Mouse (Mus musculus) midbrain, embryonic 14.5 days (tissue): ENCODE results near the gene Rbm12. TPM values are rescaled to one million over a fixed set of nuclear protein-coding genes. Genes with fewer than 3 reads are reported as not detected.

Source experiments
- ATAC-seq: fragments of 200-750 bp; cut with Nextera tagmentation; 2 replicates; pipeline ENCODE4 v1.8.0; 2017; ENCODE audit warnings: moderate number of reproducible peaks, moderate library complexity; ENCODE audit not compliant: low FRiP score, low TSS enrichment
- DNase-seq: peaks from one replicate; pipeline ENCODE4 v3.0.0-alpha.2; 2015
- H3K27ac ChIP-seq: fragments of 300-500 bp; sonication (generic); replicated peaks from 2 replicates; pipeline ENCODE4 v1.5.1; 2014; ENCODE audit warnings: mild to moderate bottlenecking, low read depth, low read length, moderate library complexity
- H3K27me3 ChIP-seq: fragments of 300-500 bp; sonication (generic); 2 replicates; pipeline ENCODE4 v1.6.1; 2014; ENCODE audit warnings: low read length, control low read depth, mixed read lengths; ENCODE audit not compliant: control insufficient read depth, insufficient read depth
- H3K36me3 ChIP-seq: fragments of 300-500 bp; sonication (generic); 2 replicates; pipeline ENCODE4 v1.6.1; 2014; ENCODE audit warnings: low read length, control low read depth; ENCODE audit not compliant: control insufficient read depth, insufficient read depth
- H3K4me1 ChIP-seq: fragments of 300-500 bp; sonication (generic); 2 replicates; pipeline ENCODE4 v1.6.1; 2014; ENCODE audit warnings: mild to moderate bottlenecking, antibody characterized with exemption, low read length, control low read depth; ENCODE audit not compliant: control insufficient read depth, insufficient read depth
- H3K4me2 ChIP-seq: fragments of 300-500 bp; sonication (generic); 2 replicates; pipeline ENCODE4 v1.6.1; 2014; ENCODE audit warnings: mild to moderate bottlenecking, low read length, moderate library complexity
- H3K4me3 ChIP-seq: fragments of 300-500 bp; sonication (generic); replicated peaks from 2 replicates; pipeline ENCODE4 v1.5.1; 2014; ENCODE audit warnings: low read depth, low read length
- H3K9ac ChIP-seq: fragments of 300-500 bp; sonication (generic); replicated peaks from 2 replicates; pipeline ENCODE4 v1.6.1; 2014; ENCODE audit warnings: mild to moderate bottlenecking, low read length, moderate library complexity
- H3K9me3 ChIP-seq: fragments of 300-500 bp; sonication (generic); 2 replicates; pipeline ENCODE4 v1.6.1; 2016; ENCODE audit warnings: low read length, control low read depth, mixed read lengths; ENCODE audit not compliant: control insufficient read depth
- WGBS: fragments of 180-500 bp; shearing (Covaris S2); extraction: QIAGEN DNeasy Blood & Tissue Kit; methylation state at CpG from one replicate; pipeline ENCODE4 v1.1.7; 2014; 5-methylcytosine and 5-hydroxymethylcytosine counted together
- polyA plus RNA-seq: library from polyadenylated mRNA; unstranded; fragments of >200 nt; fragmentation: Nextera tagmentation; extraction: Ambion mirVana; gene quantifications from 2 replicates; pipeline ENCODE4 v1.2.1, GENCODE M21; 2014

Gene Rbm12
- polyA plus RNA-seq, 1 experiment from 2014 or later, result 34.0 TPM

DNA sequence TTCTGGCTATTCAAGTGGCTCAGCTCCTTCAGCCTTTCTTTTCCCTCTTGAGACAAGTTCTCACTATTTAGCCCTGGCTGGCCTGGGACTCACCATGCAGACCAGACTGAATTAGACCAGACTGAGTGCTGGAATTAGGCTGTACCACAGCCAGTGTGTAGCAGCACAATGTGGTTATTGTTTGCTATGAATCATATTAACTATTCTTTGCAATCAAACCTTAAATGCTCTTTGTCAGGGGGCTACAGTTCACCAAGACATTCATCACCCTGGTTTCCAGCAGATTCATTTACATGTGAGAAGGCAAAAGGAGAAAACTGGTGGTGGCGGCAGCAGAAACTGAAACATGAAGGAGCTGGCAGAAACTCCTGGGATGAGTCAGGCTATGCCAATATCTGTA, 22.0 kb downstream of the Rbm12 start:
- H3K36me3 ChIP-seq, result peaks cover 14% of the 10 kb centered on the region
- peaks cover 3% of the 10 kb centered on the region; the same call in 1 of the 2 replicates for H3K4me1 ChIP-seq
- no peak for ATAC-seq
- 0 out of 2 replicates have a peak overlapping the region, but pooled peaks have one; percentile 13 for H3K27ac ChIP-seq
- H3K27me3 ChIP-seq, result no peaks in the 10 kb centered on the region
- no peak overlapping the region for H3K4me3 ChIP-seq
- no peaks in the 10 kb centered on the region for H3K9me3 ChIP-seq
- H3K4me2 ChIP-seq, result no peak overlapping the region
- no peak overlapping the region for H3K9ac ChIP-seq
- 19% methylated on average over 1 of the region's 1 CpGs for WGBS
- peak; percentile 35 for DNase-seq

DNA sequence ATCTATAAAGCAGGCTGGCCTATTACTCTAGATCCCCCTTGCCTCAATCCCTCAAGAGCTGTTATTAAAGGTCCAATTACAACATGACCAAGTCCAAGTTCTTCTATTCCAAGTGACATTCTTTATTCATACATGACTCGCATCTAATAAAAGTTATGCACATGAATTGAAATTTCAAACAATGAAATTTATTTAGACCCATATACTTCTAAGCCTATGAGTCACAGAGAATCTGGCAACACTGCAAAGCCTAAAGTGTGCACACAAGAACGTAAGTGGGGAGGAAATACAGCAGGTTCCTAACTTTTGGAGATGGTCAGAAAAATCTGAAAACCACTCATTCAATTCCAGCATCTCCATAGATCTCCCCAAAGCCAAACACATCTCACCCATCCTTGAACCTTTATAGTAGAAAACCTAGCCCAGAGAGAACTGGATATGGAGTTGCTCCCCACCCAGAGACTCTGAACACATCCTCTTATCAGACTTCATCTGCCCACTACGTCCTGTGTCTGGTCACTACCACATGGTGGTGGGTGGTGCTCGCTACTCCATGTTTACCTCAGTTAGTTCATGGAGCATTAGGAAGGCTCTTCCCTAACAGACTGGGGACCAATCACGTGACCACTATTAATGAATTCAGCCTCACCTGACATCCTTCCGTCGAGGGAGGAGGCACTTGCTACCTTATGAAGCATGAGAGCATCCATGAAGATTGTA, 24.2 kb downstream of the Rbm12 start:
- Histone ChIP-seq H3K4me1 (peaks cover 3% of the 10 kb centered on the region; the same call in 1 of the 2 replicates), H3K27me3 (no peaks in the 10 kb centered on the region), H3K9ac (no peak overlapping the region), H3K36me3 (peaks cover 6% of the 10 kb centered on the region), H3K9me3 (no peaks in the 10 kb centered on the region), H3K4me2 (no peak overlapping the region), H3K4me3 (no peak overlapping the region), H3K27ac (no peak overlapping the region; the same call in 1 of the 2 replicates)
- DNase-seq (no peak), ATAC-seq (no peak)
- WGBS, result 91% methylated on average over 7 of the region's 7 CpGs

GRCm38 (mm10) chr2:156084541-156084940, 27.2 kb downstream of the Rbm12 start:
- H3K4me1 ChIP-seq, result no peaks in the 10 kb centered on the region
- no peak overlapping the region for H3K9ac ChIP-seq
- no peak overlapping the region for H3K27ac ChIP-seq
- WGBS, result 92% methylated on average over 3 of the region's 3 CpGs
- DNase-seq (no peak), ATAC-seq (no peak)
- no peaks in the 10 kb centered on the region for H3K27me3 ChIP-seq
- no peaks in the 10 kb centered on the region for H3K9me3 ChIP-seq
- H3K4me3 ChIP-seq, result no peak overlapping the region
- no peak overlapping the region for H3K4me2 ChIP-seq
- peaks cover under 1% of the 10 kb centered on the region for H3K36me3 ChIP-seq

- Histone ChIP-seq H3K4me3 (no peak overlapping the region), H3K9ac (no peak overlapping the region), H3K4me2 (no peak overlapping the region), H3K36me3 (peaks cover 39% of the 10 kb centered on the region), H3K9me3 (no peaks in the 10 kb centered on the region), H3K27me3 (no peaks in the 10 kb centered on the region), H3K4me1 (no peaks in the 10 kb centered on the region), H3K27ac (no peak overlapping the region)
- WGBS, result 93% methylated on average over 7 of the region's 7 CpGs
- DNase-seq (no peak), ATAC-seq (no peak)
These were observed 31.4 kb downstream of the Rbm12 start for GRCm38 (mm10) chr2:156080391-156080790.

DNA sequence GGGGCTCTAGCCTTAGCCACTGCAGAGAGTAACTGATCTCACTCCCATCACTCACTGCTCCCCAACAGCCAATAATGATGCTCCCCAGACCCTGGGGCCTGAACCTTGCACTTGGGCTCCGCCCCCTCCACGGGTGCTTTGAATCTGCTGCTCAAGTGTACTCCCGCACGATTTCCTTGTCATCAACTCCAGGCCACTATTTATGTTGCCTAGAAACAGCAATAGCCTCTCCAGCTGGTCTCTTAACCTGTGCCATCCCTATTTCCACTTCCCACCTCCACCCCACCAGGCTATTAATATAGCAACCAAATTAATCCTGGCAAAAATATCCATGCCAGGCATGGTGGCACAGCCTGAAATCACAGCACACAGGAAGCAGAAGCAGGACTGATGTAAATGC, 32.1 kb downstream of the Rbm12 start:
- H3K27me3 ChIP-seq, result no peaks in the 10 kb centered on the region
- no peak overlapping the region for H3K9ac ChIP-seq
- H3K4me3 ChIP-seq, result no peak overlapping the region
- DNase-seq, result no peak
- no peak overlapping the region for H3K27ac ChIP-seq
- no peak for ATAC-seq
- no peaks in the 10 kb centered on the region for H3K9me3 ChIP-seq
- H3K4me1 ChIP-seq, result no peaks in the 10 kb centered on the region
- whole genome bisulfite sequencing, result 61% methylated on average over 4 of the region's 4 CpGs
- peaks cover 46% of the 10 kb centered on the region for H3K36me3 ChIP-seq
- H3K4me2 ChIP-seq, result no peak overlapping the region

- no peaks in the 10 kb centered on the region for H3K9me3 ChIP-seq
- H3K27me3 ChIP-seq, result no peaks in the 10 kb centered on the region
- DNase-seq (no peak), ATAC-seq (no peak)
- H3K4me3 ChIP-seq, result no peak overlapping the region
- H3K27ac ChIP-seq, result no peak overlapping the region
- H3K9ac ChIP-seq, result no peak overlapping the region
- H3K4me2 ChIP-seq, result no peak overlapping the region
- H3K4me1 ChIP-seq, result no peaks in the 10 kb centered on the region
- peaks cover 51% of the 10 kb centered on the region for H3K36me3 ChIP-seq
- 94% methylated on average over 8 of the region's 8 CpGs for WGBS
These were observed 32.6 kb downstream of the Rbm12 start for GRCm38 (mm10) chr2:156079183-156079560.

GRCm38 (mm10) chr2:156078421-156079182, 33.2 kb downstream of the Rbm12 start:
- Histone ChIP-seq H3K9ac (no peak overlapping the region), H3K27me3 (no peaks in the 10 kb centered on the region), H3K4me3 (no peak overlapping the region), H3K9me3 (no peaks in the 10 kb centered on the region), H3K4me2 (no peak overlapping the region), H3K27ac (no peak overlapping the region), H3K4me1 (no peaks in the 10 kb centered on the region), H3K36me3 (peaks cover 57% of the 10 kb centered on the region)
- ATAC-seq (no peak), DNase-seq (no peak)
- WGBS, result 93% methylated on average over 16 of the region's 16 CpGs

GRCm38 (mm10) chr2:156077461-156077860, 34.3 kb downstream of the Rbm12 start:
- Histone ChIP-seq H3K27ac (no peak overlapping the region), H3K9me3 (no peaks in the 10 kb centered on the region), H3K27me3 (no peaks in the 10 kb centered on the region), H3K4me2 (no peak overlapping the region), H3K9ac (no peak overlapping the region), H3K36me3 (peaks cover 68% of the 10 kb centered on the region), H3K4me1 (no peaks in the 10 kb centered on the region), H3K4me3 (no peak overlapping the region)
- ATAC-seq (no peak), DNase-seq (no peak)
- WGBS, result 92% methylated on average over 7 of the region's 7 CpGs

DNA sequence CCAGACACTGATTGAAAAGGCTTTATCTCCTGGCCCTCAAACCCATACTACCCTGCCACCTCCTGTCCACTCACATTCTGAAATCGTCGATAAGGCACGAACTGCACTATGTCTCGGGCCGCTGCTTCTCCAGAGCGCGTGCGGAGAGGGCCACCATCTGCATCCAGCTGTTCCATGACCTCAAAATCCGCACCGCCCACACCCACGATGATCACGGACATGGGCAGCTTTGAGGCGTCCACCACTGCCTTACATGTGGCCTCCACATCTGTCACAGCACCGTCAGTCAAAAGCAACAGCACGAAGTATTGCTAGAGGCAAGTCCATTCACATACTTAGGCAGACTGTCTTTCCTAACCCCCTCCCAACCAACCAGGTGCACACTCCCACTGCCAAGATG, 38.1 kb downstream of the Rbm12 start:
- Histone ChIP-seq H3K4me2 (no peak overlapping the region), H3K27ac (no peak overlapping the region), H3K36me3 (peaks cover 95% of the 10 kb centered on the region), H3K27me3 (no peaks in the 10 kb centered on the region), H3K9me3 (no peaks in the 10 kb centered on the region), H3K9ac (no peak overlapping the region), H3K4me3 (no peak overlapping the region), H3K4me1 (no peaks in the 10 kb centered on the region)
- ATAC-seq (no peak), DNase-seq (no peak)
- WGBS, result 97% methylated on average over 15 of the region's 15 CpGs
